Mouse (Mus musculus): ENCODE results near the gene Slc8a3.

Gene Slc8a3

GRCm38 (mm10) chr12:81235456-81236330, 97.3 kb downstream of the Slc8a3 start:
- DNase-seq = no peak

- no peak for DNase-seq
These were observed 99.1 kb downstream of the Slc8a3 start for GRCm38 (mm10) chr12:81233746-81234380.

GRCm38 (mm10) chr12:81227767-81228460, 105.1 kb downstream of the Slc8a3 start:
- DNase-seq = no peak

- DNase-seq = no peak
These were observed 106.4 kb downstream of the Slc8a3 start for GRCm38 (mm10) chr12:81226590-81226989.

GRCm38 (mm10) chr12:81225966-81226577, 106.9 kb downstream of the Slc8a3 start:
- DNase-seq = no peak

GRCm38 (mm10) chr12:81224843-81225242, 108.1 kb downstream of the Slc8a3 start:
- DNase-seq = no peak

DNA sequence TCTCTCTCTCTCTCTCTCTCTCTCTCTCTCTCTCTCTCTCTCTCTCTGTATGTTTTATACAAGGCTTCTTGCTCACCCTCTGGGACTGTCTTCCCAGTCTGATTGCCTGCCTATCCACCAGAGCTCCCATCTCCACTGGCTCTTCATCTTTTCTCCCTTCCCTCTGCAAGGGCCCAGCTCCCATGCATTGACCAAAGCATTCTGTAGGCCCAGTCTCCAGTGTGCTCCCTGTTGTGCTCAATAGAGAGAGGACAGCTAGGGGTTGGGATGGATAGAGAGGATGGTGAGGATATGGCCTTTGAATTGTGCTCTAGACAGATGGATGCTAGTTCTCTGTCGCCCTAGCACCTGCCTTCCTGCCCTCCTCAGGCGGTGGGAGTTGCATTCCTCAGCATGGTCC, 109.7 kb downstream of the Slc8a3 start:
- no peak for DNase-seq

DNA sequence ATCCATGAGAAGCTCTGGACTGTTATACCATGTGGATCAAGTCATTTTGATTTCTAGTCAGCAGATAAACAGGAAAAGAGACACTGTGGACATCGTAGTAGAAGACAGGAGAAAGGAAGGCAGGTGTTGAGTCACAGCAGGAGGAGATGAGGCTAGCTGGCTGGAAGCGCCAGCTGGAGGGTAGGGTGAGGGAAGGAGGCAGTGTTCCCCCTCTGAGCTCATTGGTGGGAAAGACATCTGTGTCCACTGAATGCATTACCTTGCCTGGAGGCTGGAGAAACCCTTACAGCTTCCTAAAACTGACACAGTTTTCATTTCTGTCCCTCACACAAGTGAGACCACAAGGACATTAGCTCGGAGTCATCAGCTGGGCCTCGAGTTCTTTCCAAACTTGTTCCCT, 113.6 kb downstream of the Slc8a3 start:
- DNase-seq = no peak

- DNase-seq = no peak
These were observed 124.4 kb downstream of the Slc8a3 start for GRCm38 (mm10) chr12:81208559-81208958.

DNA sequence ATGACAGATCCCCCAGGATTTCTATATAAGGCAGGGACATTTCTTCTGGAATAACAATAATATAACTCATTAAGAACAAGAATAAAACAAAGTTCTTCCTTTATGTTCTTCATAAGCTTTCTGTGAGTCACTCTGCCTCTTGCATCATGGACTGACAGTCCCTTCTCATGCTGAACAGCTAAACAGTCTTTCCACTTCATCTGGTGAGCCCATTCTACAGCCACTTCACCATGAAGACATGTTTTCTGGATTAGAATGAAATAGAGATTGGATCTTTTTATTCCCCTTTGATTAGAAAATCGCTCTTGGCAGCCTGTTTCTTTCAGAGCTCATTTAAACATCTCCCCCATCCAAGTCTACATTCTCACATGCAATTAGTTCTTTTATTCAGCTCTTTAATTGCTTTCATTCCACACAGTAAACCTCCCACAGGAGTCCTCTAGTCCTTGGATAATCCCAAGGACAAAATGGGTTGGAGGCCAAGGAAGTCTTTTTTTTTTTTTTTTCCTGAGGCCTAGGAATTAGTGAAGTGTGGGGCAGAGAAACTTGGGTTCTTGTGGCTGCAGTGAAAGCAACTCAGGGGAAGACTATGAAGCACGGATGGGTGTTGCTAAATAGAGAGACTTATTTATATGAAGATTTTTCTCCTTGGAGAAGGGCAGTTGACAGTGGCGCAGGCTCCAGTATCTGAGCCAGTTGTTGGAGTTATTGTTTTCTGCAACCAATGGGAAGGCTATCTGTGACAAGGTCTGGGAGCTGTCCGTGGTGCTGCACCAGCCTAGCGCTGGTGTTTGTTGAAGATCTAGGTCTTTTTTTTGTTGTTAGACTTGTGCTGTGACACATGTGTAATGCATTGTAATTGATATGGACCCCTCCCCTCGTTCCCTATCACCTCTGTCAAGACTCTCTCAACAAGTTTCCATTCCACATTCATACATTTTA, 127.1 kb downstream of the Slc8a3 start:
- peak; percentile 57 for DNase-seq

GRCm38 (mm10) chr12:81203226-81203625, 129.8 kb downstream of the Slc8a3 start:
- DNase-seq = no peak

GRCm38 (mm10) chr12:81199280-81199955, 133.6 kb downstream of the Slc8a3 start:
- DNase-seq = peak; percentile 53

- DNase-seq = no peak
These were observed 135.4 kb downstream of the Slc8a3 start for GRCm38 (mm10) chr12:81197468-81198075.

DNA sequence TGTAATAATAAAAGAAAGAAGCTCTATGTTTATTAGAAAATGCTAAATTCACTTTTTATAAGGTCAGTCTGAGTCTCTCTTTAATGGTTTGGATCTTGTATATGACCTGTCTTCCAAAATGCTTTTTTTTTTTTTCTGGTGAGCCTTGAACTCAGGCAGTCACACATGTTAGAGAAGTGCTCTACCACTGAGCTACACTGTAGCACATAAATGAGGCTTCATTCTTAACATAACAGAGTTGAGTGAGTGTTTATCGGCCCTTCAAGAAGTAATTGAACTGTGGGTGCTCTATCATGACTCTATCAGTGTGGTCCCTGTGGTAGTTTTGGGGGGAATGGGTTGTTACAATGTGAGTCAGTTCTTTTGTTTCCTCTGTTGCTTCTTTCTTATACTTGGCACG, 139.0 kb downstream of the Slc8a3 start:
- DNase-seq = no peak

DNA sequence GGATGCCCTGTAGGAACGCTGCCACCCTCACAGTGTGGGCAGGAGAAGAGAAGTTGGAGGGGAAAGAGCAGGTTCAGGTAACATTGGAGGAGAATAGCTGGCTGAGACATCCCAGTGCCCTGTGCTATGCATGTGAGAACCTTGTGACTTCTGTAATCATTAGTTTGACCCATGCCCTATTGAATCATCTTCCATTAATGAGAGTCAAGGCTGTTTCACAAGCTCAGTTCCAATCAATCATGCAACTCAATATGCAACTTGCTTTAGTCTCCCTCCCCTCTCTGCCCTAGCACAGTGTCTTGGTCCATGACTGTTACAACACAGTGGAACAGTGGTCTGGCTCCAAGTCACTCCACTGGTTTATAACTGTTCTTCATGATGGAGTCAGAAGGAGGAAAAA, 143.3 kb downstream of the Slc8a3 start:
- DNase-seq = no peak

- DNase-seq = no peak
These were observed 144.0 kb downstream of the Slc8a3 start for GRCm38 (mm10) chr12:81188996-81189395.

DNA sequence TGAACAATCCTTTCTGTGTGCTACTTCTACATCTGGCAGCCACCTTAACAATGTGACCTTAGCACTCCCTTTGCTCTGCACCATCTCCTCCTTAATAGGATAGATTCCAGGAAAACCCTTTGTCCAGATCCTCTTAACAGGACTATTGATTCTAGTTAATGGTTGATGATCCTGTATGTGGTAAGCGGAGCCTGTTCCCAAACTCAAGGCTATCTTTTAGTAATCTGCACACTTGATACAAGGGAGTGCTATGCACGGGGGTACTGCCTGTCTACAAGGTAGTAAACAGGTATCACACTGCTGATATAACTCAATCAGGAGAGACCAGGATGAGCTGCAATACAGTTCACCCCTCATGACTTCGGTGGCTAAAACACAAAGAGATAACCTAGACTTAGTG, 144.6 kb downstream of the Slc8a3 start:
- DNase-seq = no peak

DNA sequence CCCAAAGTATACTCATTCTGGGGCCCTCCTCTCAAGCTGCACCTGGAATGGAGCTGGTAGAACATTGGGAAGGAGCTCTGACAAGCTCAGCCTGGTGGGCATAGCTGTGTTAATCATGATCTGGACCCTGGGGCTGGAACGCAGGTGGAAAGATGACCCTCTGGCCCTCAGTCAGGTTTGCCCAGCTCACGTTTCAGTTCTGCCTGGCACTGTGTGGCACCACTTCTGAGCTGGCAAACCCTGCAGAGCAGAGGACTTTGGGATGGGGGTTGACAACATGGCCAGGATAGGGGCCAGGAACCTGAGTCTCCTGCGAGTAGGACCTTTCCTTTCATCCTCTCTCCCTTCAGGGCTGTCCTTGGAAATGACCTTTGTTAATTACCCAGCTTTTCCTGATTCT, 146.3 kb downstream of the Slc8a3 start:
- no peak for DNase-seq

GRCm38 (mm10) chr12:81186081-81186480, 146.9 kb downstream of the Slc8a3 start:
- DNase-seq = no peak

- no peak for DNase-seq
These were observed 148.0 kb downstream of the Slc8a3 start for GRCm38 (mm10) chr12:81184967-81185366.

DNA sequence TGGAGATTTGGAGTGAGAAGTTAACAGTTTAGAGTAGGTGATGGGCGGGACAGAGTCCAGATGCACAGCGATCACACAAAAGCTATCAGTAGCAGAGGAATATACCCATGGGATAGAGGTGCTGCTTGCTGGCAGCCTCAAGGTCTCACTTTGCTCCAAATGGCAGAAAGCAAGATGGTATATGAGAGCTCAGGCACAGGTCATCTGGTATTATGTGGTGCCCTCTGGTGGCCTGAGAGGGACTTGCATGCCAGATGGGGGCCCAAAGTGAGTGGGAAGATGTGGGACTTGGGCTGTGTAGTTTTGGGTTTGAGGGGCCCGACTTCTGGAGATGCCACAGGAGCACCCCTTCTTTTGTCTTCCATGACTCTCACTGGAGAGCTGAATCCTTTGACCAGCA, 150.9 kb downstream of the Slc8a3 start:
- DNase-seq = peak; percentile 52
